Mouse (Mus musculus) liver, embryonic 18 days (tissue): ENCODE data around the gene Tas2r129. TPM values are rescaled to one million over a fixed set of nuclear protein-coding genes. Genes with fewer than 3 reads are reported as not detected.

Experiments used
- polyA plus RNA-seq: library from polyadenylated mRNA; depleted of rRNA; stranded (reverse); fragments of >200 nt; gene quantifications from 2 replicates; pipeline ENCODE4 v1.2.3, GENCODE M21; 2012; rRNA removed

Tas2r129 gene
- not detected in 2 replicates for polyA plus RNA-seq

DNA sequence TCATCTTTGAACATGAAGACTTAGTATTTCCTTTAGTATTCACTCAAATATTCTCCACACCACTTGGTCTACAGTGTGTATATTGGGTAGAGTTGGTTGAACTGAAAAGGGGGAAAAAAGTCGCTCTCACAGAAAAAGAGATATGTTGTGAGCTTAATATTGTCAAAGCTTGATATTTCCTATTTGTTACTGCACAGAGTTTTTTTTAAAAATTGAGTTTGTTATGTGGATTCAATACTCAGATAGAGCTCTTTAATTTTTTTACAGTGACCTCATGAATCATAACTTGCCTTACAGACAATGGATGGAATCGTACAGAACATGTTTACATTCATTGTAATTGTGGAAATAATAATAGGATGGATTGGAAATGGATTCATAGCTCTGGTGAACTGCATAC is at the start of gene Tas2r129:
TSS of gene Tas2r129 (plus strand) at position 301 of the 400 bp plus-strand sequence.

DNA sequence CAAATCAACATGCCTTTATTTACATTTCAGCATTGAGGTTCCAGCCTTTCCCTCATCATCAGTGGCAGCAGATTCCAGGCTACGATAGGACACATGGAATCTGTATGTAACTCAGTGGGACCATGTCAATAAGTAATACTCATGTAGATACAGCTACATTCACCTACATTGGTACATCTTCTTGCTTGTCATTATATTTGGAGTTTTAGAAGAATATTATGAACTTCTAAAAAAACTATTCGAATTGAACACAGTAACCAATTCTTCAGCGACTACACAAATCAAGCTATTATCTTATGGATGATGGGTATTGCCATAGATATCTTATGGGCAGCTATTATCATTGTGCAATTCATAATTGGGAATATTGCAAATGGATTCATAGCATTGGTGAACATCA is 41.6 kb upstream of the Tas2r129 start, which contains the start of gene Tas2r125:
TSS of gene Tas2r125 (plus strand) at position 301 of the 400 bp plus-strand sequence.

DNA sequence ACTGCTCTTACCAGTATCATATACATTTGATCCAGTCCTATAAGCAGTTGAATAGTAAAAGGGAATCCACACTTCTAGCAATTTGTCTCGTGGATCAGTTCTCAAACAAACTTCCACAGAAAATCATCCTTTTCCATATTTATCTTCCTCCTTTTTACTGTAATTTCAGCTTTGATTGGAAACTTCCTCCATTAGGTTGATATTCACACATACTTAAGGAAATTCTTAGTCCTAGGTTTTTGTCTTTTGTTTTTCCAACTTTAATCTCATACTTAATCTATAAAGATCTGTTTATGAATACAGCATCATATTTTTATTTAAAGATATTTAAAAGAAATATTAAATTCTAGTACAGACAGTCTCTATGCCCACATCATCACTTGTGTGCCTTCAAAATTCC is 6.9 kb downstream of the Tas2r129 start, which contains the start of gene Tas2r131:
TSS of gene Tas2r131 (minus strand) at position 101 of the 400 bp plus-strand sequence.

DNA sequence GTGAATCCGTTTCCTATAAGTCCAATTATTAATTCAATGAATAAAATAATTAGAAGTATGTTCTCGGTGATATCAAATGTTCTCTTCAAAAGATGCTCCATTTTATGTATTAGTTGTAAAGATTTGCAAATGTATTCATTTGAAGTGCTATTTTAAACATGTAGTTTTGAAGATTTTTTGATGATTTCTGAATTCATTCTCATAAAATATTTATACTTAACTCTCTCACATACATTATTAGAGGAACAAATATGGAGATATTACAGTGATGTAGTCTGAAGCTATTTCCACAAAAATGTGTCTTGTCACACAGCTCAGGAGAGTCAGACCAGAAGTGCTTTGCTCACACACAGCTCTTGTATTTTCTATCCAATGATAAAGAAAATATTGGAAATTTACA is 30.0 kb downstream of the Tas2r129 start, which contains the start of gene Tas2r109:
TSS of gene Tas2r109 (minus strand) at position 101 of the 400 bp plus-strand sequence.

Other genes starting within 250 kb of the Tas2r129 start
- gene Tas2r122, start 239.2 kb upstream of the Tas2r129 start, polyA plus RNA-seq: not detected in 2 replicates
- gene Tas2r115, start 213.1 kb upstream of the Tas2r129 start, polyA plus RNA-seq: not detected in 2 replicates
- not detected in 2 replicates for gene Tas2r124, start 196.4 kb upstream of the Tas2r129 start, polyA plus RNA-seq
- gene Tas2r102, start 189.0 kb upstream of the Tas2r129 start, polyA plus RNA-seq: not detected in 2 replicates
- gene Tas2r136, start 172.9 kb upstream of the Tas2r129 start, polyA plus RNA-seq: not detected in 2 replicates
- gene Tas2r117, start 148.3 kb upstream of the Tas2r129 start, polyA plus RNA-seq: not detected in 2 replicates
- gene Tas2r123, start 104.0 kb upstream of the Tas2r129 start, polyA plus RNA-seq: not detected in 2 replicates
- not detected in 2 replicates for gene Tas2r116, start 95.7 kb upstream of the Tas2r129 start, polyA plus RNA-seq
- gene Tas2r110, start 83.1 kb upstream of the Tas2r129 start, polyA plus RNA-seq: not detected in 2 replicates
- gene Tas2r113, start 58.1 kb upstream of the Tas2r129 start, polyA plus RNA-seq: not detected in 2 replicates
- gene Tas2r125, start 41.5 kb upstream of the Tas2r129 start, polyA plus RNA-seq: not detected in 2 replicates
- gene Tas2r131, start 6.8 kb downstream of the Tas2r129 start, polyA plus RNA-seq: not detected in 2 replicates
- gene Tas2r109, start 29.9 kb downstream of the Tas2r129 start, polyA plus RNA-seq: not detected in 2 replicates
- gene Tas2r103, start 86.0 kb downstream of the Tas2r129 start, polyA plus RNA-seq: not detected in 2 replicates
- not detected in 2 replicates for gene Tas2r140, start 104.7 kb downstream of the Tas2r129 start, polyA plus RNA-seq
- gene Smim10l1, start 153.8 kb downstream of the Tas2r129 start, polyA plus RNA-seq: 23.3 and 24.7 TPM in 2 replicates